Mouse (Mus musculus): ENCODE measurements around the gene Kif9.

DNA sequence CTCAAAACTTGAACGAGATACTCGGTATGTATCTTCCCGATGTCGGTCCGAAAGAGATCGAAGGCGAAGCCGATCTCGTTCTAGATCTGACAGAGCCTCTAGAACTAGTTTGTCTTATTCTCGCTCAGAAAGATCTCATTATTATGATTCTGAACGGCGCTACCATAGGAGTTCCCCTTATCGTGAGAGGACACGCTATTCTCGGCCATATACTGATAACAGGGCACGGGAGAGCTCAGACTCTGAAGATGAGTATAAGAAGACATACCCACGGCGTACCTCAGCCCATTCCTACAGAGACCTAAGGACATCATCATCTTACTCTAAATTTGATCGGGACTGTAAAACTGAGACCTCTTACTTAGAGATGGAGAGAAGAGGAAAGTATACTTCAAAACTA lies 71.5 kb downstream of the Kif9 start:
- no peak for TF ChIP-seq CTCF (IDR thresholded peaks at IDR 0.05; ENCODE audit: control insufficient read depth, insufficient read depth, low read length)
- no peak for TF ChIP-seq POLR2A (IDR thresholded peaks at IDR 0.05; ENCODE audit: borderline replicate concordance, control insufficient read depth, low read depth, low read length)

All from bone marrow, adult 2 months (tissue).